Mouse (Mus musculus) C2C12 (cell line): Measurements from ENCODE around the gene Gm10401.

ENCODE experiments used
- CTCF ChIP-seq: IDR thresholded peaks from one replicate; pipeline ENCODE4 v1.5.1; 2011; ENCODE audit not compliant: control insufficient read depth, insufficient read depth, insufficient read length
- MAX ChIP-seq: IDR thresholded peaks from one replicate; pipeline ENCODE4 v1.6.1; 2011; ENCODE audit warnings: mild to moderate bottlenecking, control low read depth
- USF1 ChIP-seq: IDR thresholded peaks from one replicate; pipeline ENCODE4 v1.6.1; 2011; ENCODE audit warnings: low read depth, mild to moderate bottlenecking, control low read depth, moderate library complexity

DNA sequence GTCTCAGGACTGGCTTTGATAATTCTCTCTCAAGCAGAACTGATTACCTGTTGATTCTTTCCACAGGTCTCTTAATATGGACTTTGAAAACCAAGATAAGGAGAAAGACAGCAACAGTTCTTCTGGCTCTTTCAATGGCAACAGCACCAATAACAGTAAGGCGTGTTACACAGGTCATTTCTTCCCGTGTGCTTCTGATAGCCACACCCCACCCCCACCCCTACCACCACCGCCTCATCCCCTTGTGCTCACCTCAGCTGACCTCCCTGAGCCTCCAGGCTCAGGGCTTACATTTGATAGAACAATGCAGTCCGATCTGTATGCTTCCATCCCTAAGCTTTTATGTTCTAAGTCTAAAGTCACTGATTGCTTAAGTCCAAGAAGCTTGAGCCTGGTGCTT is 23.3 kb downstream of the Gm10401 start:
- TF ChIP-seq CTCF = no peak
- no peak for TF ChIP-seq MAX
- no peak for TF ChIP-seq USF1
